Mouse (Mus musculus) cortical plate, adult 2 months (tissue): ENCODE results near the gene Mast4. TPM values are rescaled to one million over a fixed set of nuclear protein-coding genes. Genes with fewer than 3 reads are reported as not detected.

Experiments used
- H3K27ac ChIP-seq: fragments of 200-500 bp; 2 replicates; pipeline ENCODE4 v1.5.1; 2012; ENCODE audit warnings: low read length, control low read depth, inconsistent platforms; ENCODE audit not compliant: insufficient read depth
- H3K4me1 ChIP-seq: fragments of 200-500 bp; 2 replicates; pipeline ENCODE4 v1.6.1; 2011; ENCODE audit warnings: low read length; ENCODE audit not compliant: control insufficient read depth, insufficient read depth
- H3K4me3 ChIP-seq: fragments of 200-500 bp; 2 replicates; pipeline ENCODE4 v1.5.1; 2011; ENCODE audit warnings: mild to moderate bottlenecking, low read length, control low read depth; ENCODE audit not compliant: insufficient read depth
- CTCF ChIP-seq: fragments of 200-500 bp; IDR thresholded peaks from 2 replicates; pipeline ENCODE4 v1.5.1; 2011; ENCODE audit warnings: mild to moderate bottlenecking, control low read depth, low read length; ENCODE audit not compliant: insufficient read depth; ENCODE audit errors: extremely low read depth
- POLR2A ChIP-seq: fragments of 200-500 bp; IDR thresholded peaks from 2 replicates; pipeline ENCODE4 v1.6.1; 2011; ENCODE audit warnings: mild to moderate bottlenecking, low read length, control low read depth; ENCODE audit not compliant: insufficient read depth; ENCODE audit errors: extremely low read depth
- polyA plus RNA-seq: library from polyadenylated mRNA; depleted of rRNA; stranded (reverse); fragments of >200 nt; gene quantifications from 2 replicates; pipeline ENCODE4 v1.2.3, GENCODE M21; 2012

The Mast4 gene
- polyA plus RNA-seq, 1 experiment: 19.6 TPM

DNA sequence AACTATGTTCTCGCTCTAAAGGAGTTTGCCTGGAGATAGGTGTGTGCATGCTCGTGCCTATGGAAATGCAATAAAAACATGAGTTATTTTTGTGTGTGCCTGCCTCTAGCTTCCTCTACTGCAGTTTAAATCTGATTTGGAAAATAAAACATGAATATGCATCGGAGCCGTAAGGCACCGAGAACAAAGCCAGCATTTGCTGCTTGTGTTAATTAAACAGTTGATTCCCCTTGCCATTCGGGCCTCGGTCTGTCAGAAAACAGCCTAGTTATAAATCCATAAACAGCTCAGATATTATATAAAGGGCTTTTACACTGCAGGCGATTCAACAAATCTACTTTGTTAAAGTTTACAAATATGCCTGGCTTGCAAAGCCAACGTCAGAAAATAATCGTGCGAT, 565.8 kb downstream of the Mast4 start:
- TF ChIP-seq CTCF (no peak), POLR2A (no peak)
- Histone ChIP-seq H3K27ac (no peak overlapping the region), H3K4me1 (no peaks in the 10 kb centered on the region), H3K4me3 (no peak overlapping the region)

DNA sequence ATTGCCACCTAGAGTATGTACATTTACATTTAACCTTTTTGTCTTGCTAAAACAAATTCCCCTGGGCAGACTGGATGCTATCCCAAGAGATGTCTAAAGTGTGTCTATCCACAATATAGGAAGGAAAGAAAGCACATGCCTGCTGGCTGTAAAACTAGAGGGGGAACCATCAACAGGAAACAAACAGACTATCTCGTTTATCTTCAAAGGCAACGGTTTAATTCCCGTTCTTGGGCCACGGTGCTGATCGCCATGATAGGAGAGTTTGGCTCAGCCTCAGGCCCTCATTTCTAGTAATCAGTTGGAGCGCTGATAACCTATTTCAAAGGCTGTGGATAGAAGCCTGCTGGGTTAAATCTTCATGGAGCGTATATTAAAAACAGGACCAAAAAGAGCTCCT, 567.2 kb downstream of the Mast4 start:
- H3K4me3 ChIP-seq: no peak overlapping the region
- TF ChIP-seq CTCF: no peak
- TF ChIP-seq POLR2A: no peak
- no peak overlapping the region for H3K27ac ChIP-seq
- no peaks in the 10 kb centered on the region for H3K4me1 ChIP-seq

DNA sequence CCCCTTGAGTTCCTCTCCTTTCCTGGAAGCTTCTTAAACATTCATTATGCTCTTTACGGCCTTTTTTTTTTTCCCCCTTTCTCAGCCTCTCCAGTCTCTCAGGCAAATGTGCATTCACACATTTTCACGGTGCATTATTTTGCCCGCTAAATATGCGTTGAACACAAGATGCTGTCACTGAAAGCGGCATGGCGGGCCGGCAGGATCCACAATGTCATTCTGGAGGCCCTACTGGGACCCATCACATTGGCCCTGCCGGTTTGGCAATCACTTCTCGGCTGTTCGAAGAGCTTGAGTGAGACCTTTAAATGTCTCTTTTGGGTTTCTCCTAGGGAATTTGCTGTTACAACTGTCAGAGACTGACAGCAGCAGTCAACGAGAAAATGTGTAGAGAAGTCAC, 569.1 kb downstream of the Mast4 start:
- Histone ChIP-seq H3K27ac (no peak overlapping the region), H3K4me1 (no peaks in the 10 kb centered on the region), H3K4me3 (no peak overlapping the region)
- TF ChIP-seq POLR2A (no peak), CTCF (no peak)

DNA sequence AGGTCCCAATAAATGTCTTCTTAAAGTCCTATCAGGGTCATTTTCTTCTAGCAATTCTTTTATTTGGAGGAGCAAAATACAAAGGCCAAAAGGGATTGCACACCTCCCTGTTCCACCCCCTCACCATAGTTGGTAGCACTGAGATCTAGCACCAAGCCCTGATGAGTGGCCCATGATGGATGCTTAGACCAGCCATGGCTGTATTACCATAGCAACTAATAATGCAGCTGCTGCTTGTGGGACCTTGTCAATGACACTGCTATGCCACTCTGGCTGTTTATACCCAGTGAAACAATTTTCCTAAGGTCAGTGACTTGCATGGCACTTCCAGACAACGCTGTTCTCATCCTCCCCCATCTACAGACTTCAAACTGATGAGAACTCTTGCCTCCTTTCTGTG, 570.1 kb downstream of the Mast4 start:
- H3K4me3 ChIP-seq: no peak overlapping the region
- H3K4me1 ChIP-seq: no peaks in the 10 kb centered on the region
- TF ChIP-seq POLR2A (no peak), CTCF (no peak)
- H3K27ac ChIP-seq: no peak overlapping the region

DNA sequence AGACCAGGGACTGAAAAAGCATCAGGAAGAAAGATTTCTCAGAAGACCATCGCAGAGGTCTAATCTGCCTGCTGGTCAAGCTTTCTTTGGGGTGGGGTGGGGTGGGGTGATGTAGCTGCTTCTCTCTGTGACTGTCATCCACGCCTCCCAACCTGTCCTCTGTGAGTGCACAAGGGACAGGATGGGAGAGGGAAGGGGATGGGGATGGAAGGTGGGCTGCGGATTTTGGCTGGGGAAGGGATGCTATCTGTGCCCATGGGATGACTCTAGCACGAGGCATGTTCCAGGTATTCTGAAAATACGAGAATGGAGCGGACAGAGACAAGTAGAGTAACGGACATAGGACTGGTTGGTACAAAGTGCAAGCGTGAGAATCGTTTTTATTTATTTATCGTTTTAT, 572.1 kb downstream of the Mast4 start:
- Histone ChIP-seq H3K27ac (no peak overlapping the region), H3K4me3 (no peak overlapping the region), H3K4me1 (no peaks in the 10 kb centered on the region)
- no peak for TF ChIP-seq CTCF
- no peak for TF ChIP-seq POLR2A

DNA sequence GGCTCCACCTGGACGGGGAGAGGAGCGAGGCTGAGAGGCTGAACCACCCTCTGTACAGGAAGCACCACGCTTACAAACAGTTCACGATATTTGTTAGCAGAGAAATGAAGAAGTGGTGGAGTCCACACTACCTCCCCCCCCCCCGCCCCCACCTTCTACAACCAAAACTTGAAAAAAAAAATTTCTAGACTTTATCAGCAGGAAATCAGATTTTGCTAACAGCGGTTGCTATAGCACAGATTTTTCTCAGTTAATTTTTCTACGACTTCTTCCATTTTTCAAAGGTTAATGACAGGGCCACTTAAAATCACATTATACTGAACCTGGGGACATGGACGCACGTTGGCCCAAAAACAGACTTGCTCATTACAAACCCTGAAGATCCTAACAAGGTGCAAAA, 572.9 kb downstream of the Mast4 start:
- no peak overlapping the region for H3K27ac ChIP-seq
- no peak for TF ChIP-seq CTCF
- TF ChIP-seq POLR2A: no peak
- no peaks in the 10 kb centered on the region for H3K4me1 ChIP-seq
- H3K4me3 ChIP-seq: no peak overlapping the region

DNA sequence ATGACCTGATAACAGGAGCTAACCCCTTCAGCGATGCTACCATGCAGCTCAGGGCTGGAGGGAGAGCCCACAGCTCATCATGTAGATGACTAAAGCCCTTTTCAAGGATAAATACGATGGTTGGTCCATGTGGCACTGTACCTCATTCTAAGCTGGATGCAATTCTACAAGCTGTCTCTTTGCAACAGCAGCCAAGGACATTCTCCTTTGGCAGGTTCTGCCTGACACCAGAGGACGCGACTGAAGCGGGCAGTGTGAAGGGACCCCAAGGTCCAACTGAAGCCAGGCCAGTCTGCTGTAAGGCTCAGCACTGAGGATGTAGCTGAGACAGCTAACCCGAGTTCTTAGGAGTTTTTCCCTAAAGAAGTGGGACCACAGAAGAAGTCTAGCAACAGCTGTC, 576.3 kb downstream of the Mast4 start:
- Histone ChIP-seq H3K4me1 (no peaks in the 10 kb centered on the region), H3K27ac (no peak overlapping the region), H3K4me3 (no peak overlapping the region)
- TF ChIP-seq CTCF: no peak
- no peak for TF ChIP-seq POLR2A

DNA sequence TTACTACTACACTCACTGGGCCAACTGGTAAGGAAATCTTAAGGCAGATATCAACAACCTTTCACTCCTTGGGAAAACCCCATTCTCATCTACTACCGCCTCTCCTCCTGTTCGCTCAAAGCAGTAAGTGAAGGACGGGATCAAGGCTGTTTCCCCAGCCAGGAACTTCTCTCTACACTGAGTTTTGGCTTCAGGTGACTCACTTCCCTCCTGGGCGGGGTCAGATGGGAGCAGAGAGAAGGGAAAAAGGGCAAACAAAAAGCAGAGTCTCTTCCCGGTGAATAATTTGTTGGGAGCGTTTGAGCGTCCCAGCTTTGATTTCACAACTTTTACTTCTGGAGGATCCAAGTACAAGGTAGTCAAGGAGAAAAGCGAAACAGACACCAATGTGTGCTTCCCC, 578.2 kb downstream of the Mast4 start:
- Histone ChIP-seq H3K4me3 (no peak overlapping the region), H3K4me1 (no peaks in the 10 kb centered on the region), H3K27ac (no peak overlapping the region)
- TF ChIP-seq POLR2A (no peak), CTCF (no peak)

DNA sequence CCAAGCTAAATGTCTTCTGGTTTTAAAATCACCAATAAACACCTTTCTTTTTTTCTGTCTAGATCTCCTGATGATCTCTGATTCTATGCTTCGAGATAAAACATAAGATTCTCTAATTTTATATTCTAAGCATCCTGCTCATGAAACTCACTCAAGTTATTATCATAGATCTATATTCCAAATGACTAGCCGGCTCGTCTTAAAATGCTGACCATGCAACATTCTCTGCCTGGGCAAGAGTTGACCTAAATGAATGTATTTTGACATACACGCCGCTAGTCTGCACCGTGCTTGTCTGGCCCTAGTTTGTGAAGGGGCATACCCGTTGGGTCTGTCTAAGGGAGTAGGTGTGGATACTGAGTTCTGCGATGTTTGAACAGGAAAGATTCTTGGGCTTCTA, 579.2 kb downstream of the Mast4 start:
- TF ChIP-seq POLR2A: no peak
- no peak for TF ChIP-seq CTCF
- Histone ChIP-seq H3K27ac (no peak overlapping the region), H3K4me1 (no peaks in the 10 kb centered on the region), H3K4me3 (no peak overlapping the region)

DNA sequence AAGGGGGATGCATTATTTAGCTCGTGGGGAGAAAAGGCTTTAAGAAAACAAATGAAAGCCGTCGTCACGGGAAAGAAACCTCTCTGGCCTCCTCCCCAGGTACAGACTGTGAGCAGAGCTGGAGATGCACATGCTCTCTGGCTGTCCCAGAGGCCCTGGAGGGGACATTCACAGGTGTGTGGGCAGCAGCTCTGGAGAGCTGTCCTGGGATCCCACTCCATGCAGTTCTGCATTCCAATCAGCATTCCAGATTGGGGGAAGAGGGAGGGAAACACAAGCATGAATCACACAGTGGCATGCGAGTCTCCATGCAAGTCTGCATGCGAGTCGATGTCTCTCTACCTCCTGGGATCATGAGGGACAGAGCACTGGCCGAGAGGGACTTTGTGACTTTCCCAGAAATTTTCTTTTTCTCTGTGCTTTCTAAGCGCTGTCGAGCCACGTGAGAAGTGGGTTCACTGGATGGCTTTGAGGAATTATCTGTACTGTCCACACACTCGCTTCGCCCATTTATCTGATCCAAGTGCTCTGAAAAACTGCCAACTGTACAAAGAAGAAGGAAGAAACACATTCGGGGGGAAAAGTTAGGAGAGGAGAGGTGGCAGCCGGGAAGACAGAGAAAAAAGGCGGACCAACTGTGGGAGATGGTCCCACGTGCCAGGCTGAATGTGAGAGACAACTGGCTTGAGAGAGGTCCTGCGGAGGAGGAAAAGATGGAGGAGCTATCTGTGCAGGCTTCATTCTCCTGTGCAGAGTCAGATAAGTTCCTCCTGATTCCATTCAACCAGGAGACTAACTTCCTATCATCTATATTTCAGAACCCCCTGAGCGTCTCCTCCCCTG, 580.4 kb downstream of the Mast4 start:
- TF ChIP-seq CTCF (no peak), POLR2A (no peak)
- Histone ChIP-seq H3K4me3 (no peak overlapping the region), H3K4me1 (no peaks in the 10 kb centered on the region), H3K27ac (no peak overlapping the region)
